Mouse (Mus musculus): ENCODE data around the gene Ptprg. TPM values are rescaled to one million over a fixed set of nuclear protein-coding genes. Genes with fewer than 3 reads are reported as not detected.

Gene Ptprg
- polyA plus RNA-seq, 1 experiment from 2014 or later, result 14.3 TPM

DNA sequence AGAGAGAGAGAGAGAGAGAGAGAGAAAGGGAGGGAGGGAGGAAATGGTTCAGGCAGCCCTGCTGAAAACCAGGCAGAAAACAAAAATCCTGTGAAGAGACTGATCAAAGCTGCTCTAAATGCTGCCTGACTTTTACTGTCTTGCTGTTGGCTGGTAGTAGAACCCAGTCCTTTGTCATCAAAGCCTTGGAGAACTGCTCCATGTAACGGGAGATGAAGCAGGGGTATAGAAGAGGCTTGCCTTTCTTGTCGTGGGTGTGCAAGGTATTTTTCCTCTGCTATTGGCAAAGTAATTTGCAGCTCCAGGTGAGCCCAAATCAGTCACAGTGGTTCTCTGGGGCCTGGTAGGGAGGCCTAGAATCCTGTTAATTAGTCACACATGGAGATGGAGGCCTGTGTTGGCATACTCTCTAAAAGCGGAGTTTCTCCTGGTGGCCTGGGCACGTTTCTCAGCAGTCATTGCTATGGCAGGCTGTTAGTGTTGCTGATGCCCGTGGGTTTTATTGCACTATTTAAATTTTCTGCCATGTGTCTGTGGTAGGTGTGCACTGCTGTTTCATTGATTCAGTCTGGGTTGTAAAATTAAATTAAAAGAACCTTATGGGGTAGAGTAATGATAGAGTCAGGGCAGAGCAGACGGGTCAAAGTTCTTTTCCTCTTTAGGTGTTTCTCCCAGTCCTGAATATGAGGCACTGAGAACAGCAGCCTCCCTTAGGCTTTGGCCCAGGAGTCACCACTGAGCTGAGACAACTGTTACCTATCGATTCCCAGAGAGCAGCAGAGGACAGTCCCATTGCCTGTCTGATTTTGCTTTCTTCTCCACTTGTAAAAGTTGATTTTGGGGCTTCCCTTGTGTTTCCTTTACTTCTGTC is 269.7 kb downstream of the Ptprg start:
- Histone ChIP-seq H3K27ac (ENCODE audit: low read length) (no peak overlapping the region), H3K9ac (ENCODE audit: low read depth, low read length) (no peak overlapping the region), H3K27me3 (replicated peaks; ENCODE audit: control insufficient read depth, insufficient read depth, low read length) (no peaks in the 10 kb centered on the region), H3K4me3 (ENCODE audit: low read length) (no peak overlapping the region), H3K9me3 (ENCODE audit: control insufficient read depth, low read length) (no peaks in the 10 kb centered on the region), H3K4me1 (ENCODE audit: control insufficient read depth, insufficient read depth, low read length) (peaks cover 11% of the 10 kb centered on the region; the same call in 1 of the 2 replicates), H3K4me2 (ENCODE audit: low read depth, low read length) (no peak overlapping the region), H3K36me3 (ENCODE audit: control insufficient read depth, insufficient read depth, low read length) (no peaks in the 10 kb centered on the region)
- WGBS, result 54% methylated on average over 7 of the region's 7 CpGs
- peak; percentile 71 for ATAC-seq

DNA sequence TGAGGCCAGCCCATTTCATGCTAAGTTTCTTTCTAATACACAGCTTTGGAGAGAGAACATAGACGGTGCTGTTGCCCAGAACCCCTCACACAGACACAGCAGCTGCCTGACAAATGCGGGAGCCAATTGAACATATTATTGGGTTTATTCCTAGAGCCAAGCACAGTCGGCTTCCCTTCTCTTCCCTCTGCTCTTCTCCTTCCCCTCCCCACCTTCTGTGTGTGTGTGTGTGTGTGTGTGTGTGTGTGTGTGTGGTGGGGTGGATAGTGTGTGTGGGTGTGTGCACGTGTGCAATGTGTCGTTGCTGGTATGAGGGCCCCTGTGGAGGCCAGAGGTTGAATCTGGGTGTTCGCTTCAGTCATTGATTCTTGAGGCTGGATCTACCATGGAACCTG is 270.4 kb downstream of the Ptprg start:
- Histone ChIP-seq H3K36me3 (ENCODE audit: control insufficient read depth, insufficient read depth, low read length) (no peaks in the 10 kb centered on the region), H3K27ac (ENCODE audit: low read length) (no peak overlapping the region), H3K4me3 (ENCODE audit: low read length) (no peak overlapping the region), H3K9me3 (ENCODE audit: control insufficient read depth, low read length) (no peaks in the 10 kb centered on the region), H3K27me3 (replicated peaks; ENCODE audit: control insufficient read depth, insufficient read depth, low read length) (no peaks in the 10 kb centered on the region), H3K4me2 (ENCODE audit: low read depth, low read length) (no peak overlapping the region), H3K9ac (ENCODE audit: low read depth, low read length) (no peak overlapping the region), H3K4me1 (ENCODE audit: control insufficient read depth, insufficient read depth, low read length) (peaks cover 11% of the 10 kb centered on the region; the same call in 1 of the 2 replicates)
- ATAC-seq, result no peak
- WGBS, result 65% methylated on average over 6 of the region's 6 CpGs

DNA sequence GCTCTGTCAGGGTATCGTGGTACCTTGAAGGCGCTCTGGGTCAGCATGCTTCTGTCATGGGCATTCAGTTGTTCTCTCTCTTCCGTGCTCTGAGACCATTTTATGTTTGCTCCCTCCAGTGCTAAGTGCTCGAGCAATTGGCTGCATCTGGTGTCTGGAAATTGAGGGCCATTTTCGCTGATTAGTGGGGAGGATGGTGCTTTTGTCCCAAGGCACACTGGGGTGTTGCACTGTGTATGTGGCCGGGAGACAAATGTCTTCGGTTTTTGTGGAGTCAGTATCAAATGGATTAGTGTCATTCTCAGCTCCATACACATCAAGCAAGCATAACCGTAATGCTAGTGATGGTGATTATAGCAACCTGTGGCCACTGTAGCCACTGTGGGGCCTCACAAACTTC is 271.6 kb downstream of the Ptprg start:
- ATAC-seq, result no peak
- no peak overlapping the region for H3K4me2 ChIP-seq (ENCODE audit: low read depth, low read length)
- H3K9me3 ChIP-seq (ENCODE audit: control insufficient read depth, low read length), result no peaks in the 10 kb centered on the region
- H3K36me3 ChIP-seq (ENCODE audit: control insufficient read depth, insufficient read depth, low read length), result no peaks in the 10 kb centered on the region
- H3K4me3 ChIP-seq (ENCODE audit: low read length), result no peak overlapping the region
- no peak overlapping the region for H3K9ac ChIP-seq (ENCODE audit: low read depth, low read length)
- H3K27me3 ChIP-seq (replicated peaks; ENCODE audit: control insufficient read depth, insufficient read depth, low read length), result no peaks in the 10 kb centered on the region
- 85% methylated on average over 8 of the region's 8 CpGs for WGBS
- H3K27ac ChIP-seq (ENCODE audit: low read length), result no peak overlapping the region
- H3K4me1 ChIP-seq (ENCODE audit: control insufficient read depth, insufficient read depth, low read length), result peaks cover 11% of the 10 kb centered on the region; the same call in 1 of the 2 replicates

DNA sequence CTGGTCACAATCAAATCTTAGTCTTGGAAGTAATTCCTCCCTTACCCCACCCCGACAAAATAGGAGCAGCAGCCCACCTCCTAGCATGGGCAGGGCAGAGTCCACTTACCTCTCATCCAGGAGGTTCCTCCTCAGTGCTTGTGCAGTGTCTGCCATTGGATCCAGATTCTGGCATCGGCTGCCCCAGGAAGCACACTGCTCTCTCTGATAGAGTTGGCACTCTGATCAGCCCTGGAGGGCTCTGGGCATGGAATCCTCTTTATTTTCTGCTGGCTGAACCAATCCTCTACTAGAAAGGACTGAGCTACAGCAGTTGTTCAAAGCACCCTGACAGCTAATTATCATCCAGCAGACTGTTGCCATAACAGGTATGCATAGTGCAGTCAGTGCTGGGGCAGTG is 272.2 kb downstream of the Ptprg start:
- no peak for ATAC-seq
- 84% methylated on average over 2 of the region's 2 CpGs for WGBS
- H3K27ac ChIP-seq (ENCODE audit: low read length), result no peak overlapping the region

DNA sequence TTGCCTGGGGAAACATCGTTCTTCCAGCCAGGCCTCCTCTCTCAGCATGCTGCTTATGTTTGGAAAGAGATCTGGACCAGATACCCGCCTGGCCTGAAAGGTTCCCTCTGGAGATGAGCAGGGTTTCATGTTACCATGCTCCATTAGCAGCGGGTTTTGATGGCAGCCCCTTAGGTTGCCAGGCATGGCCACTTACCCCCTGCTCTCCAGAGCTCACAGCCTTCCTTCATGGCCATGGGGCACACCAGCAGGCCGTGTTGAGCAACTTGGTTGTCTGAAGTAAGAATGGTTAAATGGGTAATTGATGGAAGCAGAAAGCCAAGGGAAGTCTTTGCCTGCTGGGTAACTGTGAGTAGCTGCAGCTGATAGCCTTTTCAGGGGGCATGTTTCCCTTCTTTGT is 274.8 kb downstream of the Ptprg start:
- Histone ChIP-seq H3K4me1 (ENCODE audit: control insufficient read depth, insufficient read depth, low read length) (peaks cover 7% of the 10 kb centered on the region; the same call in 1 of the 2 replicates), H3K4me2 (ENCODE audit: low read depth, low read length) (no peak overlapping the region), H3K4me3 (ENCODE audit: low read length) (no peak overlapping the region), H3K9ac (ENCODE audit: low read depth, low read length) (no peak overlapping the region), H3K27ac (ENCODE audit: low read length) (no peak overlapping the region), H3K27me3 (replicated peaks; ENCODE audit: control insufficient read depth, insufficient read depth, low read length) (no peaks in the 10 kb centered on the region), H3K9me3 (ENCODE audit: control insufficient read depth, low read length) (no peaks in the 10 kb centered on the region), H3K36me3 (ENCODE audit: control insufficient read depth, insufficient read depth, low read length) (no peaks in the 10 kb centered on the region)
- WGBS, result 35% methylated on average over 4 of the region's 4 CpGs
- ATAC-seq, result no peak

More for the DNA sequence above, 272.2 kb downstream of the Ptprg start:
- Histone ChIP-seq H3K27me3 (replicated peaks; ENCODE audit: control insufficient read depth, insufficient read depth, low read length) (no peaks in the 10 kb centered on the region), H3K9ac (ENCODE audit: low read depth, low read length) (no peak overlapping the region), H3K4me2 (ENCODE audit: low read depth, low read length) (no peak overlapping the region), H3K9me3 (ENCODE audit: control insufficient read depth, low read length) (no peaks in the 10 kb centered on the region), H3K36me3 (ENCODE audit: control insufficient read depth, insufficient read depth, low read length) (no peaks in the 10 kb centered on the region), H3K4me1 (ENCODE audit: control insufficient read depth, insufficient read depth, low read length) (peaks cover 11% of the 10 kb centered on the region; the same call in 1 of the 2 replicates), H3K4me3 (ENCODE audit: low read length) (no peak overlapping the region)

DNA sequence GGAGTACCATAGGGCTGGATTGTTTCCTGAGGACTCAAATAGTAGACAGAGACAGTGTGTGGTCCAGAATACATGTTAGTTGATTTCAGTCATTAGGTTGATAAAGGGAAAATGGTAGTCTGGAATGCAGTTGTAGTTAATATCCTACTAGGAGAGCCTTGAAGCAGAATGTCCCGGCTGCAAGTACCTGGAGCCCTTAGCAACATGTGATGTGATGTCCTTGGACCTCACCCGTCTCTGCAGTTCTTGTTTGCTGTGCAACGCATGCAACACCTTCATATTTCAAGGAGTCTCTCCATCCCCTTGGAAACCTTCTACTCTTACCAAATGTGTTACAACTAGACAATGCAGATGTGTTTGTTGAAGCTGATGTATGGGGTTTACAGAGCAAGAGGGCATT is 280.3 kb downstream of the Ptprg start:
- WGBS, result 55% methylated on average over 3 of the region's 3 CpGs
- Histone ChIP-seq H3K27ac (ENCODE audit: low read length) (no peak overlapping the region), H3K9me3 (ENCODE audit: control insufficient read depth, low read length) (no peaks in the 10 kb centered on the region), H3K9ac (ENCODE audit: low read depth, low read length) (no peak overlapping the region), H3K36me3 (ENCODE audit: control insufficient read depth, insufficient read depth, low read length) (no peaks in the 10 kb centered on the region), H3K4me2 (ENCODE audit: low read depth, low read length) (no peak overlapping the region), H3K4me1 (ENCODE audit: control insufficient read depth, insufficient read depth, low read length) (no peaks in the 10 kb centered on the region), H3K27me3 (replicated peaks; ENCODE audit: control insufficient read depth, insufficient read depth, low read length) (no peaks in the 10 kb centered on the region), H3K4me3 (ENCODE audit: low read length) (no peak overlapping the region)
- ATAC-seq, result no peak; the same call in 1 of the 2 replicates

DNA sequence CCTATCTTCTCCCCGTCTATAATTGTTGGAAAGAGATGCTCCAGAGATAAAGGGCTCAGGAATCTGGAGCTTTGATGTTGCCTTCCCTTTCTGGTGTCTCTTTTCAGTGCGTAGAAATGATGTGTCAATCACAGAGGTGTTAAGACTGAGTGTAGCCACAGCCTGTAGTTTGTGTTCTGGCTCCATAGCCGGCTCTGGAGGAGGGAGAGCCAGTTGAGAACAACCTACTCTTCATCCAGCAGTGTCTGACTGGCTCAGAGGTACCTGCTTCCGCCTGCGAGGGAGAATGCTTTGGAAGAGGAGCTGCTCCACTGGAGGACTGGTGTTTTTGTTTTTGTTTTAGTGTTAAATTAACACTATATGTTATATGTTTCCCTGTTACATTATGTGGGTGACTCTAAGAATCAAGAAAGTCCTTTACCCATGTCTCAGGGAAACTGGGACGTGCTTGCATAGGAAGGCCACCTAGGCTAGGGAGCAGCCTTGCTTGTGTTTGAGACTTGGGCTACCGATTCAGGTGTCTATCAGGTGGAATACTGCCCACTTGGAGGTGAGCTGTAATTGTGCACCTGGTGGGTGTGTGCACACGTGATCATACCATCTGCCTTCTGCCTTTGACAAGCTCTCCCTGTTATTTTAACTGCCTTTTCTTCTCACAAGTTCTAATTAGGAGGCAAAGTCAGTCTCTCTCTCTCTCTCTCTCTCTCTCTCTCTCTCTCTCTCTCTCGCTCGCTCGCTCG is 282.5 kb downstream of the Ptprg start:
- no peak overlapping the region for H3K4me2 ChIP-seq (ENCODE audit: low read depth, low read length)
- no peaks in the 10 kb centered on the region for H3K36me3 ChIP-seq (ENCODE audit: control insufficient read depth, insufficient read depth, low read length)
- WGBS, result 78% methylated on average over 12 of the region's 12 CpGs
- no peak for ATAC-seq
- H3K9ac ChIP-seq (ENCODE audit: low read depth, low read length), result no peak overlapping the region
- H3K4me1 ChIP-seq (ENCODE audit: control insufficient read depth, insufficient read depth, low read length), result no peaks in the 10 kb centered on the region
- H3K27ac ChIP-seq (ENCODE audit: low read length), result no peak overlapping the region
- no peaks in the 10 kb centered on the region for H3K27me3 ChIP-seq (replicated peaks; ENCODE audit: control insufficient read depth, insufficient read depth, low read length)
- no peaks in the 10 kb centered on the region for H3K9me3 ChIP-seq (ENCODE audit: control insufficient read depth, low read length)
- H3K4me3 ChIP-seq (ENCODE audit: low read length), result no peak overlapping the region

DNA sequence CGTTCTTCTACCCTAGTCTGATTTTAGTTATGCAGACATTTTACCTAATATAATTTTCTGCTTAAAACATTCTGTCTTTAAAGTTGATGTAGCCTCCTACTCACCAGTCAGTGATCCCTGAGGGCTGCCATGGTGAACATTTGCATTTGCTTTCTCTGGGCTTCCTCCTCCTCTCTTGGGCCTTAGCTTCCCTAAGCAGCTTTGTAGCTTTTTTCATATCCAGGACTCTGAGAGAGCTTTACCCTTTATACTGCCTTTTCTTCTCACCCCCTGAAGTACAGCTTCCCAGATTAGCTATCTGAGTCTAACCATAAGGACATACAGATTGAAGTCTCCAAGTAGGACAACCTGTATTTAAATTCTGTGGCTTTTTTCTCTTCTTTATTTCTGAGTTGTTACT is 284.4 kb downstream of the Ptprg start:
- ATAC-seq, result no peak
- no peaks in the 10 kb centered on the region for H3K4me1 ChIP-seq (ENCODE audit: control insufficient read depth, insufficient read depth, low read length)
- H3K9me3 ChIP-seq (ENCODE audit: control insufficient read depth, low read length), result no peaks in the 10 kb centered on the region
- H3K9ac ChIP-seq (ENCODE audit: low read depth, low read length), result no peak overlapping the region
- 96% methylated on average over 1 of the region's 1 CpGs for WGBS
- no peak overlapping the region for H3K4me3 ChIP-seq (ENCODE audit: low read length)
- no peak overlapping the region for H3K4me2 ChIP-seq (ENCODE audit: low read depth, low read length)
- no peaks in the 10 kb centered on the region for H3K27me3 ChIP-seq (replicated peaks; ENCODE audit: control insufficient read depth, insufficient read depth, low read length)
- no peaks in the 10 kb centered on the region for H3K36me3 ChIP-seq (ENCODE audit: control insufficient read depth, insufficient read depth, low read length)
- H3K27ac ChIP-seq (ENCODE audit: low read length), result no peak overlapping the region

DNA sequence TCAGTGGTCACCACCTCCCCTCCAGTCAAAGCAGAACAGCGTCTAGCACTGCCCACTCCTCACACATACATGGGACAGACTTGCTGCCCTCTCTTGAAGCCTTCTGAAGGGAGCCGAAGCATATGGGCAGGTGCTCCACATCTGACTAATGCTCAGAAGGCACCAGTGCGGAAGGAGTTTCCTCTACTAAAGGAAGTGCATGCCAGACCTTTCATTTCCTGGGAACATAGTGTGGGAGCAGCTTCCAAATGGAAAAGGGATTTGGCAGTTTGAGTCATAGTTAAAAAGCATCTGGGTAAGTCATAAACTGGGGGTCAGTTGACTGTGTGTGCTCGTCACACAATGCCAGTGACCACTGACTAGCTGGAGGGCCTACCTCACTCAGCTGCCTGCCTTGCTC is 288.3 kb downstream of the Ptprg start:
- H3K4me3 ChIP-seq (ENCODE audit: low read length), result no peak overlapping the region
- no peaks in the 10 kb centered on the region for H3K36me3 ChIP-seq (ENCODE audit: control insufficient read depth, insufficient read depth, low read length)
- no peak overlapping the region for H3K4me2 ChIP-seq (ENCODE audit: low read depth, low read length)
- H3K9ac ChIP-seq (ENCODE audit: low read depth, low read length), result no peak overlapping the region
- no peaks in the 10 kb centered on the region for H3K27me3 ChIP-seq (replicated peaks; ENCODE audit: control insufficient read depth, insufficient read depth, low read length)
- 72% methylated on average over 4 of the region's 4 CpGs for WGBS
- no peak overlapping the region for H3K27ac ChIP-seq (ENCODE audit: low read length)
- no peaks in the 10 kb centered on the region for H3K4me1 ChIP-seq (ENCODE audit: control insufficient read depth, insufficient read depth, low read length)
- H3K9me3 ChIP-seq (ENCODE audit: control insufficient read depth, low read length), result no peaks in the 10 kb centered on the region
- ATAC-seq, result no peak

Data from intestine, embryonic 16.5 days (tissue).